Mouse (Mus musculus) mouse embryonic stem cell (cell line): ENCODE results near the gene Tmem132c.

Experiments
- in situ Hi-C, 2 experiments: fragments of 300-500 bp; cut with MboI; formaldehyde crosslinking; loops; 1 replicate in 1 of 2; 3 replicates in 1 of 2; pipeline ENCODE4 v1.14.3; 2019 to 2020; ENCODE audit warnings: low sequenced_read_pairs in 2 of 2, low pct_unique_long_range_greater_than_20kb in 1 of 2, mixed read lengths in 1 of 2; ENCODE audit not compliant: unreplicated experiment in 1 of 2

The Tmem132c gene

DNA sequence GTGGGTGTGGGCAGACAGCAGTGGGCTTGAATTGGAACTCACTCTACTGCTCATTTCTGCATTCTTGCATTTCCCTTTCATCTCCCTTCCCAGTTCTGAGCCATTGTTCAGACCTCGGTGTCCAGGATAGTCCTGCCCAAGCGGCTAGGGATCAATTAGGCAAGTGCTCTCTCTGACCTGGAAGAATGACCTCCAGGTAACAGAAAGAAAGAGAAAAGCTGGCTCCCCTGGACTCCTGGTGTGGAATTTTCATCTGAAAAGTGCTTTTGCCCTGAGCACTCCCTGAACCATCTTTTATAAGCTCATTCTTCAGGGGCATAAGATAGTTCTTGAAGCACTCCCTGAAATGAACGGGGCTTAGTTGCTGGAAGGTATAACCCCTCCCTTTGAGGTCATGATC is 228.7 kb downstream of the Tmem132c start:
- in situ Hi-C loops, result no loop called here

DNA sequence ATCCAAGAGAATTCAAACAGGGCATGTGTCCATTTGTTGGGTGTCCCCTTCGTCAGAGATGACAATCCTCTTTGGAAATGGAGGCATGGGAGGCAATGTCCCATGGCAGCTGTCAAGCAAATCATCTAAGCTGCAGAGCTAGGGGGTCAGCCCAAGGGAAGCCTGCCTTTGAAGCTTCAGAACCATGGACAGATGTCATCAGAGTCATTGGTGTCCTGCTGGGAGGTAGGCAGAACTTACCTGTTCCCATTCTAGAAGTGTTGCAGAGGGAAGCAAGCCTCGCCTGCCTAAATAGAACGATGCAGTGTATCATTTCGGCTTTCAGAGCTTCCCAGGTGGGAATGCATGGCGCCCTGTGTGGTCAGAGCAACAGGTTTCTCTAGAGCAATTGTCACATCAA is 230.3 kb downstream of the Tmem132c start:
- in situ Hi-C loops, result no loop called here

DNA sequence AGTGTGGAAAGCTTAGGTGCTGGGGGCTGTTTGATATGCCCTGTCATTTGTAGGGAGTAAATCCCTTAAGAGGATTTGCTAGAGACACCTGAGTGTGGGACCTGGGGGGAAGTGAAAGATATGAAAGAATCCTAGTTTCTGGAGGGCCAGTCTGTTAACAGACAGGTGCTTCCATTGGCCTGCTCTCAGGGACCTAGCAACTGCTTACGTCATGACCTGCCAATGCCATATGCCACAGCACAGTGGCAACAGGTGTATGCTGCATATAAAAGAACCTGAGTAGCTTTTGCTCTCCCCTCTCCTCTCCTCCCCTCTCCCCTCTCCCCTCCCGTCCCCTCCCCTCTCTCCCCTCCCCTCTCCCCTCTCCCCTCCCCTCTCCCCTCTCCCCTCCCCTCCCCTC is 232.1 kb downstream of the Tmem132c start:
- in situ Hi-C loops, result no loop called here

DNA sequence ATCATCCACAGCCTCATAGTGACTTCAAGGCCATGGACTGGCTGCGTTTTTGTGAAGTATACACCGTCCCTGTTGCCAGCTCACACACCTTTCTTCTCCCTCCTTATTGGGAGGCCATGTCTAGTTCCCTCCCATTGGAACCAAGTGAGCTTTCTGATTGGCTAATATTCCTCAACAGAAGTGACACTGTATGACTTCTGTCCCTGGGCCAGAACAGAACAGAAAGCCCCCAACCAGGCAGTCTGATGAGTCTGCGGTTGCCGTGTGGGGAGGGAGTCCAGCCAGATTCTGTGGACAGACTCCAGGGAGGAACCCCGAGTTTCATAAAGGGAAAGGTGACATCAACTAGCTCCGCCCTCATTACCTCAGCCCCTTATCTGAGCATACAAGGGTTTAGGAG is 233.2 kb downstream of the Tmem132c start:
- in situ Hi-C loops, result no loop called here

DNA sequence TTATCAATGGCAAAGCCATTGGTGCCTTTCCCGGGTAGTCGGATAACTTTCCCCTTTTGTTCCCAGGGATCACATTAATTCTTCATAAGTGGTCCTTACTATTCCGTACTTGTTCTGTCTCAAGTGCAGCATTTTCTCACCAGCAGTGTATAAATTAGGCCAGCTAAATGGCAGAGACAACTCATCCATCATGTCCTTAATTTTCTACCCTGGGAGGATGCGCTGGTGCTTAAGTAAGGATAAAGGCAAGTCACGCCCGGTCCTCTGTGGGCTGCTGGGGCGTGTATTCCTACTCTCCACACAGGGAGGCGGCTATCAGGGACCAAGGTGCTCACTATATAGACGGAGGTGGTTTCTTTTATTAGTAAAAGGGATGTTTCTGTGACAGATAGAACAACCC is 236.2 kb downstream of the Tmem132c start:
- in situ Hi-C loops, result no loop called here

DNA sequence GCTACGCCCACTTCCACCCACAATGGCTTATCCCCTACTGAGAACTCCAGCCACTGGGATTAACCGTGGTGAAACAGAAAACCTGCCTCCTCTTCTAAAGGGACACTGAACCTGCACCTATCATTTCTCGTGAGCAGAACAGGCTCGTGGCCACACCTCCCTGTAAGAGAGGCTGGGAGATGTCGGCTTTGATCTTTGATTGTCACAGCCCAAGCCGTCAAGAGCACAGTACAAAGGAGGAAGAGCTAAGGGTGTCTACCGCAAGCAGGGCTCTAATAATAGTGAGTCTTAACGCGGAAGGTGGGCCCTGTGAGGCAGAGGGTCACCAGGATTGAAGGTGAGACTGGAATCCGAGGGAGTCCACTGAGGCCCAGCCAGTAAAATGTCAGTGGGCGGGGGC is 236.7 kb downstream of the Tmem132c start:
- in situ Hi-C loops, result no loop called here

DNA sequence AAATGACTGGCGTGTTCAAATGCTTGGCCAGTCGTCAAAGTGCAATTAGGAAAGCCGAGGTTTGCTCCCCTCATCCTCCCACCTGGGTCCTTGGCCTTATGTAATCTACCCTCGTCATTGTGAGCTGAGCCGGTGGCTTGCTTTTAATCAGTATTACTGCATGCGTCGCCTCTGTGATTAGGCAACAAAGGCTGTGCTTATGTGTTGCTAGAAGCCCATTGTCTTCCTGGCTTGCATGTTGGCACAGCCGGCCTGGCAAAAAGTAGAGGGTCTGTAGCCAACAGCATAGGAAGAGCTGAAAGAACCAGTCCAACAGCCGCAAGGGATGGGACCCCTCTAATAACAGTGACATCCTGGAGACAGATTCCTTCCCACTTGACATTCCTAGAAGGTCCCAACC is 239.3 kb downstream of the Tmem132c start:
- in situ Hi-C loops, result no loop called here

DNA sequence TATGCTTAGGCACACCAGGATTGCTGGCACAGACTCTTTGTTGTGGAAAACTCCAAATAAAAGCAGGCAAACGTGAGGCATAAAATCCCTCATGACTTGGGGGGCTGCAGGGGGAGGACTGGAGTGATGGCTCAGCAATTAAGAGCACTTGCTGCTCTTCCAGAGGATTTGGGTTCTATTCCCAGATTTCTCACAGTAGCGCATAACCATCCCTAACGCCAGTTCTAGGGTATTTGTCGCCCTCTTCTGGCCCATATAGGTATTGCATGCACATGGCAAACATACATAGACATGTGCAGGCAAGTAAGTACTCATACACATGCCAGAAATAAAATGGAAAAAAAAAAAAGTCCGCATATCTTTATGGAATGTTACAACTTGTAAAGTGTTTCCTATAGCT is 239.8 kb downstream of the Tmem132c start:
- in situ Hi-C loops, result no loop called here

DNA sequence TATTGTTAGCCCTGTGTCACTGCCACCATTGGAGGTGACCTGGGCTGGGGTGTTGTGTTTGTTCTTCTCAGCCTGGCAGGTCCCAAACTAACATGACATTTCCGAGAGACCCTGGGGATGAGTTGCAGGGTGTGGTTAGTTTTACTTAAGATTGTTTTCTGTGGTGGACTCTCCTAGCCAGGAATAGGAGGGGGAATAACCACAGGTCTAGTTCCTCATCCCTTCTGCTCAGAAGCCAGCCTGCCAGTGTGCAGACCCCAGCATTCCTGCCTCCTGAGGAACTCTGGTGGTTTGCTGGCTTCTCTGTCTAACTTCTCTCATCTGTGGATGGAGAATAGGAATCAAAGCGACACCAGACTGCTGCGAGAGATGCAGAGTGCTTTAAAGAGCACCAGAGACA is 240.7 kb downstream of the Tmem132c start:
- in situ Hi-C loops, result no loop called here

DNA sequence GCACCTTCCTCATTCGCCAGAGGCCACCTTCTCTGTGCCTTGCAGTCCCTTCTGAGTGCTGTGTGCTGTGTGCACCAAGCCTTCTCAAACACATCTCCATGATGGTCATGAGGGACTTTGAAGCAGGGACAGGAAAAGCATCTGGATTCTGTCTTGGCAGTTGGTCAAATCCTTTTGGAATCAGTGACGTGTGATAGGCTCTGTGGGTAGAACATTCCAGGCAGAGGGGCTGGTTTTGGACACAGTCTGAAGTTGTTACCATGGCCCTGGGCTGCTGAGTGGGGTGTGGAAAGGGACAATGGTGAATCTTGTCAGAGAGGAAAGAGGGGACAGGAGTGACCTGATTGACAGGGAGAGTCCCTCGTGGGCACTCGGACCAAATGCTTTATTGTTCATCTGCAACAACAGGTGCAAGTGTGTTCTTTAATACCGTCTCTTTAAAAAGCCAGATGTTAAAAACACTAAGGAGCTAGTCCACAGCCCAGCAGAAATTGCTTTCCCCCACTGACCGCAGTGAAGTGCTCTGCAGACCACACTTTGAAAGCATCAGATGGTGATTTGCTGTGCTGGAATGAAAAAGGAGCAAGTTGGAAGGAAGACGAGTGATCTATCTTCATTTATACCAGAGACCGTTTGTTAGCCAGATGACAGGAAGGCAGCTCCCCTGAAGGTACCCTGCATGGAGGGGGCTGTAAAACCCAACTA is 242.5 kb downstream of the Tmem132c start:
- in situ Hi-C loops, result no loop called here

DNA sequence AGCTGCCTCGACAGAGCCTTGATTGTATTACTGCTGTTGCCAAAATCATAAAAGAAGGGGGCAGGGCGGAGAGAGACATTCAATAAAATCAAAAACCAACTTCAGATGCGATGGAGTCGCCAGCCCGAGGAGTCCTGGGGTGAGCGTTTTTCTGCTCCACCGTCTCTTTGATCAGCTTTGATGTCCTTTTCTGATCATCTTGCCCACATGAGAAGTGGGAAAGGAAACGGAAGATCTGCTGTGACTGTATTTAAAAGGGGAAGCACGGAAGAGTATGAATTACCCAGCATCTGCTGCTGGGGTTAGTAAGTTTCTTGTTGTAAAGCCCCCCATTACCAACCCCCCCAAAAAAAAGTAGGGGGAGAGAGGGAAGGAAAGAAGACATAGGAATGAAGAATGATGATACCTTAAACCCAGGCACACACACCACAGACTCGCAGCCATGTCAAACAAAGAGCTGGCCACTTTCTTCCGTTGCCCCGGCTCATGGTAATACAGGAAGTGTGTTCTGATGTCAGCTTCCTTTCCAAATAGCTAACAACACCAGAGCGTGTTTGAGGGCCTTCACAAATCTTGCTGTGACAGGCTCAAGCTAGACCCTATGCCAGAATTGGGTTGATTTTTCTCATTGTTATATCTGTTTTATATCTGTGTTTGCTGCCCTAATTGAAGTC is 243.3 kb downstream of the Tmem132c start:
- in situ Hi-C loops, result no loop called here

DNA sequence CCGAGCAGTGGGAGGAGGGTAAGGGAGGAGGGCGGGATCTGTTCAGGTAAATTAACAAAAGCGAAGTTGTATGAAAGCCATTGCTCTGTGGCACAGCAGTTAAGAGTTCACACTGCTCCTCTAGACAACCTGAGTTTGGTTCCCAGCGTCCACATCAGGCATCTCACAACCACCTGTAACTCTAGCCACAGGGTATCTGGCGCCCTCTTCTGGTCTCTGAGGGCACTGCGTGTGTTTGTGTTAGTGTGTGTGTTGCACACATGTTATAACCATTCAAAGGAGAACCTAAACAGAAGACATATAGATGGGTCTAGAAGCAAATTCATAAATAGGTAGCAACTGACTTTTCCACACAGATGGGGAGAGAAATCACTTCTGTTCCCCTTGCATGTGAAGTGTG is 245.6 kb downstream of the Tmem132c start:
- in situ Hi-C loops, result no loop called here

DNA sequence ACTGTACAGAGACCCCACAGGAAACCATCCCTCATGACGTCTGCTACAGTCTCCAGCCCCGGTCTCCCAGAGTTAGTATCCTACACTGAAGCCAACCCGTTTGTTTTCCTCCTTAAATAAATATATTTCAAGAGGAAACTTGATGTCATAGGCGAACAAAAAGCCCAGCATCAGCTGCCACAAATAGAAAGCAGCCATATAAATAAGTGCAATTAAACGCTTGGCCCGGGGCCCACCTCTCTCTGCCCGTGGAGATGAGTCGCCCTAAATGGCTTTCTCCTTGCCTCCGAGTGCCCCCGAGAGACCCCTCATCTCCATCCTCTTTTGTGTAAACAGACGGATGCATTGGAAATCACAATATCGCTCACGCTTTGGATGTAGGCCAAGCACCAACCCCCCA is 247.1 kb downstream of the Tmem132c start:
- in situ Hi-C loops, result no loop called here

DNA sequence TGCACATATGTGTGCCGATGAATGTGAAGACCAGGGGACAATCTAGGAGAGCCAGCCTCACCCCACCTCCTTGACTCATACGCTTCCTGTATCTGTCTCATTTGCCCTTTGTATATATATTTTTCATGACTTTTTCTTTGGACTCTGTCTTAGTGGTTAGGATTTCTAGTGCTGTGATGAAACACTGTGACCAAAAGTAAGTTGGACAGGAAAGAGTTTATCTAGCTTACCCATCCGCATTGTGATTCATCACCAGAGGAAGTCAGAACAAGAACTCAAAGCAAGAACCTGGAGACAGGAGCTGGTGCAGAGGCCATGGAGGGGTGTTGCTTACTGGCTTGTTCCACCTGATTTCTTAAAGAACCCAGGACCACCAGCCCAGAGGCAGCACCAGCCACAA is 250.1 kb downstream of the Tmem132c start:
- in situ Hi-C loops, result no loop called here

DNA sequence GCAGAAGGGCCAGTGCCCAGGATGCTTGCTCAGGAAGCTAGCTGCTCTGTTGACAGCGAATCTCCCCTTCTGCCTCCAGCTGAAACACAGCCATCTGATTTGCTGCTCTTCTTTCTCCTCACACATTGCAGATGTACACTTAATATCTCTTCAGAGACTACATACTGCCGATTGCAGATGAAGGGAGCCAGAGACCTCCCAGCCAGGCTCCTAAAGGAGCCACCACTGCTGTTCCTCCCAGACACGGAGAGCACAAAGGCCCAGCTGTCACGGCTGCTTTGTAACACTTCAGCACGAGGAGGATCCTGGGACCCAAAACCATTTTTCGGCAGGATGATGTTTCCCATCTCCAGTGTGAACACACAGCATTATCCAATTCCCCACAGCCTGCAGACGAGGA is 255.3 kb downstream of the Tmem132c start:
- in situ Hi-C loops, result no loop called here

DNA sequence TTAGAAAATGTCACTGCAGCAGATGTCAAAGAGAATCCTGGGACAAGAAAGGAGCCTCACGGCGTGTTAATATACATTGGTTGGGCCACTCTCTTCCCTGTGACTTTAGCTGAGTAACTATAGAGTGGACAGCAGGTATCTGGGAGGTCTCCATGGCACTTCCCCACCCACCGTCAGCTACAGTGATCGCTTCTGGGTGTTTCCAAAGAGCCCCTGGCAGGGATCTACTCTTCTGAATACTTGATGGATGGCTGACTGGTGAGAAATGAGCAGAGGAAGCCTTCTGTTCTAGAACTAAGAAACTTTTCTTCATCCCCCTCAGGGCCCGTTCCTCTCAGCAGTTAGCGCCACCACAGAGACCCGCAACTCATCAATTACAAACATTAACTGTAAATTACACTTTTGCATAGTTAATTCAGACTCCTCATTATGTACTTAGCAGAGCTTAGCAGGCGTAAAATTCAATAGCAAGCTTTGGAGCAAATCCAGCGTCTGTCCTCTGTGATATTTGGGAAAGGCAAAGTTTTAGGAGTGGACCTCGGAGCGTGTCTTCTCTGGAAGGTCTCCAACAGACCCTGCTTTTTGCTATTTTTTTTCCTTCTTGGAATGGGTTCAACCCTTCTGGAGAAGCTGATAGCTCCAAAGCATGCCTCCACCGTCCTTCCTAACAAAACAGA is 257.7 kb downstream of the Tmem132c start:
- in situ Hi-C loops, result no loop called here

DNA sequence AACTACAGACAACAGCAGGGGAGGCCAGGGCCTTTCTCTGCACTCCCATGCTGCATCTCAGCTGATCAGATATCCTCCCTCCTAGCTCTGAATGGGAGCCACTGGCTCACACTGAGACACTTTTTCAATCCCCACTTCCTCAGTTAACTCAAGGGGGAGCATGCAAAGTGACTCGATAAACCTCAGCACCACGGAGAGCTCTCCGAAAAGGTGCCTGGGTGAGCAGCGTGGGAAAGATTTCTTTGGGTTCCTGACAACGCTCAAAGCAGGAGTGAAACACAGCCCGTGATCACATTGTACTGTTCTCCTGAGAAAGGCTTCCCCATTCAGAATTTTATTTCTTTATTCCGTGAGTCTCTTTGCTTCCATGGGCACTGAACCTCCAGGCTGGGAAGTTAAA is 261.2 kb downstream of the Tmem132c start:
- in situ Hi-C loops, result no loop called here

DNA sequence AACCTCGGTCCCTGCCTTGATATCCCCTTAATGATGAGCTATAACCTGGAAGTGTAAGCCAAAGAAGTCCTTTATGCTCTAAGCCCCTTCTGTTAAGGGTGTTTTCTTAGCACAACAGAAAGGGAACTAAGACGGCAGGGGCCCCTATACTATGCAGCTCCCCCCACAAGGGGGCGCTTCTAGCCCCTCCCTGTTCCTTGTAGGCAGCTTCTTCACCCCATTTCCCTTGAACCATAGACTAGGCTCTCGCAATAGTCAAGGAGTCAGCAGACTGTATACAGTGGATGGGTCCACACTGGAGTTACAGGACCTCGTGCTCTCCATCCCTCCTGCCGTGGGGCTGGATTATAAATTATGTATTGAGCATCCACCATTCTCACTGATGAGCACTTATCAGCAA is 264.1 kb downstream of the Tmem132c start:
- in situ Hi-C loops, result no loop called here

DNA sequence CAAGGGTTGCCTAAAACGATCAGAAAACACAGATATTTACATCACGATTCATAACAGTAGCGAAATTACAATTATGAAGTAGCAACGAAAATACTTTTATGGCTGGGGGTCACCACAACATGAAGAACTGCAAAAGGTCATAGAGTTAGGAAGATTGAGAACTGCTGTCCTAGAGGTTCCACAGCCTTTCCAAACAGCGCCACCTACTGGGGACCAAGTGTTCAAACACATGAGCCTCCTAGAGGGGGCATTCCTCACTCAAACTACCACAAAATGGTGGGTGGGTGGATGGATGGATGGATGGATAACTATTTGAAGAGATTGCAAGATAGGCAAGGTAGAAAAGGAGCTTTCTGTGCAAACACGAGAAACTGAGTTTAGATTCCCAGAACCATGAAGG is 270.0 kb downstream of the Tmem132c start:
- in situ Hi-C loops, result no loop called here

DNA sequence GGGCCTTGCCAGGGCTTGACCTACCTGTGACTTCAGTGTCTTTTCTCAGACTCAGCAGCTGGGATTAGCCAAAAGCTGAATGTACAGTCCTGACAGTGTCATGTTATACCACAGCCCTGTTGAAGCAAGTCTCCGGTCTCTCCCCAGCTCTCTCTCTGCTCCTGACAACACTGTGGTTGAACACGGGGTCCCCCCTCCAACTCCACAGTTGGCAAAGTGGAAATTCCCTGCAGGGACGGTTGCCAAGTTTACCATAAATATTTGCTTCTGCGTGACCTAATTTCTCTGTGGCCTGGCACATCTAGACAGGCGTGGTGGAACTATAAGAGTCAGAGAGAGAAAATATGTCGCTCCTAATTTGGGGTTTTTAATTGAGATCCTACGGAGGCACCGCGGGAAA is 274.4 kb downstream of the Tmem132c start:
- in situ Hi-C loops, result no loop called here
